Mouse (Mus musculus) yolk sac, embryonic 10.5 days (tissue): Measurements from ENCODE around the gene Elmo2.

Experiments
- DNase-seq: peaks from one replicate; pipeline ENCODE4 v3.0.0-alpha.2; 2017; ENCODE audit warnings: low spot score

Gene Elmo2

GRCm38 (mm10) chr2:165323484-165323883 is 2.8 kb downstream of the Elmo2 start:
- DNase-seq: no peak

- DNase-seq: no peak
Observed at GRCm38 (mm10) chr2:165321981-165322735, 4.1 kb downstream of the Elmo2 start.

GRCm38 (mm10) chr2:165321381-165321888 is 4.8 kb downstream of the Elmo2 start:
- no peak for DNase-seq

- no peak for DNase-seq
Observed at GRCm38 (mm10) chr2:165320531-165321150, 5.6 kb downstream of the Elmo2 start.

GRCm38 (mm10) chr2:165319503-165319902 is 6.8 kb downstream of the Elmo2 start:
- no peak for DNase-seq

- DNase-seq: no peak
Observed at GRCm38 (mm10) chr2:165318941-165319340, 7.3 kb downstream of the Elmo2 start.

- DNase-seq: no peak
Observed at GRCm38 (mm10) chr2:165317621-165318263, 8.5 kb downstream of the Elmo2 start.

- peak; percentile 41 for DNase-seq
Observed at GRCm38 (mm10) chr2:165316837-165317473, 9.3 kb downstream of the Elmo2 start.

- no peak for DNase-seq
Observed at GRCm38 (mm10) chr2:165316204-165316603, 10.1 kb downstream of the Elmo2 start.

GRCm38 (mm10) chr2:165314197-165314596 is 12.1 kb downstream of the Elmo2 start:
- no peak for DNase-seq

- DNase-seq: no peak
Observed at GRCm38 (mm10) chr2:165312381-165312780, 13.9 kb downstream of the Elmo2 start.

- DNase-seq: no peak
Observed at GRCm38 (mm10) chr2:165311577-165311976, 14.7 kb downstream of the Elmo2 start.

GRCm38 (mm10) chr2:165310818-165311425 is 15.4 kb downstream of the Elmo2 start:
- DNase-seq: no peak

- no peak for DNase-seq
Observed at GRCm38 (mm10) chr2:165307801-165308200, 18.5 kb downstream of the Elmo2 start.

- peak; percentile 46 for DNase-seq
Observed at GRCm38 (mm10) chr2:165305438-165305837, 20.8 kb downstream of the Elmo2 start.

GRCm38 (mm10) chr2:165304819-165305218 is 21.5 kb downstream of the Elmo2 start:
- peak; percentile 62 for DNase-seq

GRCm38 (mm10) chr2:165303354-165304012 is 22.8 kb downstream of the Elmo2 start:
- DNase-seq: no peak

- DNase-seq: no peak
Observed at GRCm38 (mm10) chr2:165301409-165301808, 24.9 kb downstream of the Elmo2 start.

- no peak for DNase-seq
Observed at GRCm38 (mm10) chr2:165300885-165301284, 25.4 kb downstream of the Elmo2 start.

GRCm38 (mm10) chr2:165300424-165300823 is 25.9 kb downstream of the Elmo2 start:
- no peak for DNase-seq

- DNase-seq: peak; percentile 79
Observed at GRCm38 (mm10) chr2:165297429-165297828, 28.9 kb downstream of the Elmo2 start.
